Mouse (Mus musculus): Measurements from ENCODE around the gene Mpdu1. TPM values are rescaled to one million over a fixed set of nuclear protein-coding genes. Genes with fewer than 3 reads are reported as not detected.

The Mpdu1 gene
- polyA plus RNA-seq (2015; fragmentation: Nextera tagmentation; extraction: Ambion mirVana), result 68.3 and 69.9 TPM in 2 replicates

GRCm38 (mm10) chr11:69662213-69662966 is at the start of gene Mpdu1:
Gene Mpdu1 (minus strand): TSS chr11:69662642.
- Histone ChIP-seq H3K9ac (ENCODE audit: low read depth, low read length) (peak within 1 kb of the TSS; percentile 72), H3K9me3 (ENCODE audit: control insufficient read depth, low read length) (no peaks in the 10 kb centered on the region), H3K36me3 (ENCODE audit: control insufficient read depth, insufficient read depth, low read length) (peaks cover 21% of the 10 kb centered on the region), H3K4me3 (ENCODE audit: low read length) (peak within 1 kb of the TSS; percentile 64), H3K4me2 (ENCODE audit: low read depth, low read length) (peak within 1 kb of the TSS; percentile 69), H3K27me3 (replicated peaks; ENCODE audit: control insufficient read depth, insufficient read depth, low read length) (no peaks in the 10 kb centered on the region), H3K4me1 (ENCODE audit: control insufficient read depth, insufficient read depth, low read length) (peaks cover 6% of the 10 kb centered on the region), H3K27ac (ENCODE audit: low read length) (peak within 1 kb of the TSS; percentile 96)
- peak; percentile 96 for ATAC-seq
- under 1% methylated on average over 48 of the region's 48 CpGs for WGBS

- Histone ChIP-seq H3K4me3 (ENCODE audit: low read length) (no peak overlapping the region), H3K27ac (ENCODE audit: low read length) (no peak overlapping the region), H3K9me3 (ENCODE audit: control insufficient read depth, low read length) (no peaks in the 10 kb centered on the region), H3K4me2 (ENCODE audit: low read depth, low read length) (no peak overlapping the region), H3K36me3 (ENCODE audit: control insufficient read depth, insufficient read depth, low read length) (no peaks in the 10 kb centered on the region), H3K27me3 (replicated peaks; ENCODE audit: control insufficient read depth, insufficient read depth, low read length) (no peaks in the 10 kb centered on the region), H3K4me1 (ENCODE audit: control insufficient read depth, insufficient read depth, low read length) (peaks cover 3% of the 10 kb centered on the region), H3K9ac (ENCODE audit: low read depth, low read length) (no peak overlapping the region)
- ATAC-seq, result no peak
- 70% methylated on average over 2 of the region's 2 CpGs for WGBS
Measured at GRCm38 (mm10) chr11:69711082-69711481, 48.6 kb upstream of the Mpdu1 start.

GRCm38 (mm10) chr11:69710470-69710869 is 48.0 kb upstream of the Mpdu1 start:
- Histone ChIP-seq H3K36me3 (ENCODE audit: control insufficient read depth, insufficient read depth, low read length) (no peaks in the 10 kb centered on the region), H3K9me3 (ENCODE audit: control insufficient read depth, low read length) (no peaks in the 10 kb centered on the region), H3K4me3 (ENCODE audit: low read length) (no peak overlapping the region), H3K9ac (ENCODE audit: low read depth, low read length) (no peak overlapping the region), H3K4me2 (ENCODE audit: low read depth, low read length) (no peak overlapping the region), H3K27ac (ENCODE audit: low read length) (no peak overlapping the region), H3K27me3 (replicated peaks; ENCODE audit: control insufficient read depth, insufficient read depth, low read length) (no peaks in the 10 kb centered on the region), H3K4me1 (ENCODE audit: control insufficient read depth, insufficient read depth, low read length) (no peaks in the 10 kb centered on the region; the same call in 1 of the 2 replicates)
- 74% methylated on average over 3 of the region's 3 CpGs for WGBS
- no peak for ATAC-seq

- no peak overlapping the region for H3K27ac ChIP-seq (ENCODE audit: low read length)
- H3K27me3 ChIP-seq (replicated peaks; ENCODE audit: control insufficient read depth, insufficient read depth, low read length), result no peaks in the 10 kb centered on the region
- no peaks in the 10 kb centered on the region for H3K9me3 ChIP-seq (ENCODE audit: control insufficient read depth, low read length)
- no peak for ATAC-seq
- H3K36me3 ChIP-seq (ENCODE audit: control insufficient read depth, insufficient read depth, low read length), result no peaks in the 10 kb centered on the region
- no peak overlapping the region for H3K4me2 ChIP-seq (ENCODE audit: low read depth, low read length)
- no peaks in the 10 kb centered on the region for H3K4me1 ChIP-seq (ENCODE audit: control insufficient read depth, insufficient read depth, low read length)
- H3K4me3 ChIP-seq (ENCODE audit: low read length), result no peak overlapping the region
- peak overlapping the region; percentile 29; the same call in 1 of the 2 replicates for H3K9ac ChIP-seq (ENCODE audit: low read depth, low read length)
- WGBS, result 54% methylated on average over 11 of the region's 11 CpGs
Measured at GRCm38 (mm10) chr11:69709554-69710446, 47.4 kb upstream of the Mpdu1 start.

GRCm38 (mm10) chr11:69708614-69709265 is 46.3 kb upstream of the Mpdu1 start:
- Histone ChIP-seq H3K4me2 (ENCODE audit: low read depth, low read length) (no peak overlapping the region), H3K9me3 (ENCODE audit: control insufficient read depth, low read length) (no peaks in the 10 kb centered on the region), H3K27ac (ENCODE audit: low read length) (no peak overlapping the region), H3K9ac (ENCODE audit: low read depth, low read length) (no peak overlapping the region), H3K4me3 (ENCODE audit: low read length) (no peak overlapping the region), H3K27me3 (replicated peaks; ENCODE audit: control insufficient read depth, insufficient read depth, low read length) (no peaks in the 10 kb centered on the region), H3K4me1 (ENCODE audit: control insufficient read depth, insufficient read depth, low read length) (no peaks in the 10 kb centered on the region), H3K36me3 (ENCODE audit: control insufficient read depth, insufficient read depth, low read length) (no peaks in the 10 kb centered on the region)
- no peak for ATAC-seq
- 74% methylated on average over 3 of the region's 3 CpGs for WGBS

GRCm38 (mm10) chr11:69707873-69708381 is 45.5 kb upstream of the Mpdu1 start:
- no peak overlapping the region for H3K4me3 ChIP-seq (ENCODE audit: low read length)
- H3K9me3 ChIP-seq (ENCODE audit: control insufficient read depth, low read length), result no peaks in the 10 kb centered on the region
- no peak overlapping the region for H3K9ac ChIP-seq (ENCODE audit: low read depth, low read length)
- WGBS, result 80% methylated on average over 4 of the region's 4 CpGs
- H3K27ac ChIP-seq (ENCODE audit: low read length), result no peak overlapping the region
- no peaks in the 10 kb centered on the region for H3K36me3 ChIP-seq (ENCODE audit: control insufficient read depth, insufficient read depth, low read length)
- H3K27me3 ChIP-seq (replicated peaks; ENCODE audit: control insufficient read depth, insufficient read depth, low read length), result no peaks in the 10 kb centered on the region
- H3K4me2 ChIP-seq (ENCODE audit: low read depth, low read length), result no peak overlapping the region
- no peaks in the 10 kb centered on the region for H3K4me1 ChIP-seq (ENCODE audit: control insufficient read depth, insufficient read depth, low read length)
- ATAC-seq, result no peak

GRCm38 (mm10) chr11:69707480-69707847 is 45.0 kb upstream of the Mpdu1 start:
- 85% methylated on average over 4 of the region's 4 CpGs for WGBS
- H3K9me3 ChIP-seq (ENCODE audit: control insufficient read depth, low read length), result no peaks in the 10 kb centered on the region
- no peak overlapping the region for H3K9ac ChIP-seq (ENCODE audit: low read depth, low read length)
- no peak overlapping the region for H3K4me3 ChIP-seq (ENCODE audit: low read length)
- ATAC-seq, result no peak
- no peak overlapping the region for H3K27ac ChIP-seq (ENCODE audit: low read length)
- no peak overlapping the region for H3K4me2 ChIP-seq (ENCODE audit: low read depth, low read length)
- H3K4me1 ChIP-seq (ENCODE audit: control insufficient read depth, insufficient read depth, low read length), result no peaks in the 10 kb centered on the region
- H3K36me3 ChIP-seq (ENCODE audit: control insufficient read depth, insufficient read depth, low read length), result no peaks in the 10 kb centered on the region
- H3K27me3 ChIP-seq (replicated peaks; ENCODE audit: control insufficient read depth, insufficient read depth, low read length), result no peaks in the 10 kb centered on the region

GRCm38 (mm10) chr11:69706775-69707479 is 44.5 kb upstream of the Mpdu1 start:
- H3K36me3 ChIP-seq (ENCODE audit: control insufficient read depth, insufficient read depth, low read length), result no peaks in the 10 kb centered on the region
- no peaks in the 10 kb centered on the region for H3K27me3 ChIP-seq (replicated peaks; ENCODE audit: control insufficient read depth, insufficient read depth, low read length)
- ATAC-seq, result no peak
- no peaks in the 10 kb centered on the region for H3K4me1 ChIP-seq (ENCODE audit: control insufficient read depth, insufficient read depth, low read length)
- no peaks in the 10 kb centered on the region for H3K9me3 ChIP-seq (ENCODE audit: control insufficient read depth, low read length)
- no peak overlapping the region for H3K27ac ChIP-seq (ENCODE audit: low read length)
- no peak overlapping the region for H3K4me3 ChIP-seq (ENCODE audit: low read length)
- 48% methylated on average over 6 of the region's 6 CpGs for WGBS
- H3K4me2 ChIP-seq (ENCODE audit: low read depth, low read length), result no peak overlapping the region
- no peak overlapping the region for H3K9ac ChIP-seq (ENCODE audit: low read depth, low read length)

Measured in intestine, embryonic 16.5 days (tissue).